Mouse (Mus musculus) megakaryocyte, embryonic 14.5 days (primary cell): Measurements from ENCODE around the gene Bhlhe40.

Experiments
- FLI1 ChIP-seq: IDR thresholded peaks from 2 replicates; pipeline ENCODE4 v1.6.1; 2012; ENCODE audit warnings: low read length, inconsistent platforms, mixed read lengths
- GATA1 ChIP-seq: IDR thresholded peaks from 3 replicates; pipeline ENCODE4 v1.6.1; 2012; ENCODE audit warnings: mixed read lengths, low read length, inconsistent platforms, borderline replicate concordance

DNA sequence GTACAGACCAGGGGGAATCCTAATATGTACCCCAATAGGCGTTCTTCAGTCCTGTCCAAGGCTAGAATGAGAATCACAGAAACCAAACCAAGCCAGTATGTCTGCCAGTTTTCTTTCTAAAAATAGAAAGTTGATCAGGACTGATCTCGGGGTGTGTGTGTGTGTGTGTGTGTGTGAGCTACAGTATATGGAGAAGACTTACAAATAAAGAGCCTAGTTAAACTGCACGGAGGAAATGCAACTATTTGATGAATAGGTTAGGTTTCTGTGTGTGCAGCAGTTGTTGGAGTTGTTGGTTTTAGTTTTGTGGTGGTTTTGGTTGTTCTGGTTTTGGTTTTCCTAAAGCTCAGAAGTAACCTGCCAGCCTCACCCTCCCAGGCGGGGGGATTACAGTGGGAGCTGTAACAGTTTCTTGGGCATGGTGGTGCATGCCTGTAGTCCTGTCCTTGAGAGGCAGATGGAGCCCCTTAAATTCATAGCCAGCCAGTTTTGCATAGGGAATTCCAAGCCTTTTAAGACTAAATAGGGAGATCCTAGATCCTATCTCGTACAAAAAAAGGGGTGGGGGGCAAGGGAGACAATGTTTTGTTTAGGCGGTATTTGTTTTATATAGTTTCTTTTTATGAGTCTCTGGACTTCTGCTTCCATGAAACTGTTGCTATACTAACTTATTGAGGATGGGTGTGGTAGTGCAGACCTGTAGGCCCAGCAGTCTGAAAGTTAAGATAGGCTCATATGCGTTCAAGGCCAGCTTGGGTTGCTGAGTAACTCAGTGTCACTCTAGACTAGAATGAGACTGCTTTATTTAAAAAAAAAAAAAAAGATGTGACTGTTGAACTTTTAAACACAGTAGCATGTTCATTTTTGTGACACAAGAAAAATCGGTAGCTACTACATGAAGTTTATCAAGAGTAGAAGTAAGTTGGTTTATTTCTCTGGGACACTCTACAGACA lies 3.1 kb downstream of the Bhlhe40 start:
- TF ChIP-seq FLI1 (no peak), GATA1 (no peak)
